Mouse (Mus musculus): Measurements from ENCODE around the gene Ets2. TPM values are rescaled to one million over a fixed set of nuclear protein-coding genes. Genes with fewer than 3 reads are reported as not detected.

Ets2 gene
- polyA plus RNA-seq, 1 experiment from 2014 or later: 29.8 TPM

GRCm38 (mm10) chr16:95716061-95716706, 14.3 kb downstream of the Ets2 start:
- Histone ChIP-seq H3K9me3 (ENCODE audit: control insufficient read depth, low read length) (no peaks in the 10 kb centered on the region), H3K27me3 (replicated peaks; ENCODE audit: control insufficient read depth, insufficient read depth, low read length) (no peaks in the 10 kb centered on the region), H3K27ac (ENCODE audit: low read depth, low read length) (no peak overlapping the region), H3K4me1 (replicated peaks; ENCODE audit: control insufficient read depth, insufficient read depth, low read length) (no peaks in the 10 kb centered on the region), H3K4me2 (no peak overlapping the region), H3K9ac (ENCODE audit: low read depth, low read length) (no peak overlapping the region), H3K4me3 (ENCODE audit: low read depth, low read length) (no peak overlapping the region), H3K36me3 (ENCODE audit: control insufficient read depth, insufficient read depth, low read length) (peaks cover 80% of the 10 kb centered on the region)
- 88% methylated on average over 12 of the region's 12 CpGs for WGBS
- ATAC-seq (replicated peaks; ENCODE audit: low FRiP score) (no peak), DNase-seq (ENCODE audit: low spot score) (no peak)

GRCm38 (mm10) chr16:95717631-95718030, 15.8 kb downstream of the Ets2 start:
- peaks cover 68% of the 10 kb centered on the region for H3K36me3 ChIP-seq (ENCODE audit: control insufficient read depth, insufficient read depth, low read length)
- WGBS: 91% methylated on average over 6 of the region's 6 CpGs
- no peaks in the 10 kb centered on the region for H3K9me3 ChIP-seq (ENCODE audit: control insufficient read depth, low read length)
- H3K4me1 ChIP-seq (replicated peaks; ENCODE audit: control insufficient read depth, insufficient read depth, low read length): no peaks in the 10 kb centered on the region
- no peak for ATAC-seq (replicated peaks; ENCODE audit: low FRiP score)
- no peak overlapping the region for H3K4me3 ChIP-seq (ENCODE audit: low read depth, low read length)
- no peak overlapping the region for H3K9ac ChIP-seq (ENCODE audit: low read depth, low read length)
- no peak overlapping the region for H3K27ac ChIP-seq (ENCODE audit: low read depth, low read length)
- H3K27me3 ChIP-seq (replicated peaks; ENCODE audit: control insufficient read depth, insufficient read depth, low read length): no peaks in the 10 kb centered on the region
- no peak overlapping the region for H3K4me2 ChIP-seq
- no peak for DNase-seq (ENCODE audit: low spot score)

GRCm38 (mm10) chr16:95718119-95718518, 16.2 kb downstream of the Ets2 start:
- DNase-seq (ENCODE audit: low spot score) (no peak), ATAC-seq (replicated peaks; ENCODE audit: low FRiP score) (no peak)
- H3K36me3 ChIP-seq (ENCODE audit: control insufficient read depth, insufficient read depth, low read length): peaks cover 68% of the 10 kb centered on the region
- H3K27ac ChIP-seq (ENCODE audit: low read depth, low read length): no peak overlapping the region
- 89% methylated on average over 4 of the region's 4 CpGs for WGBS
- H3K4me3 ChIP-seq (ENCODE audit: low read depth, low read length): no peak overlapping the region
- no peaks in the 10 kb centered on the region for H3K9me3 ChIP-seq (ENCODE audit: control insufficient read depth, low read length)
- no peaks in the 10 kb centered on the region for H3K27me3 ChIP-seq (replicated peaks; ENCODE audit: control insufficient read depth, insufficient read depth, low read length)
- no peaks in the 10 kb centered on the region for H3K4me1 ChIP-seq (replicated peaks; ENCODE audit: control insufficient read depth, insufficient read depth, low read length)
- no peak overlapping the region for H3K4me2 ChIP-seq
- H3K9ac ChIP-seq (ENCODE audit: low read depth, low read length): no peak overlapping the region

DNA sequence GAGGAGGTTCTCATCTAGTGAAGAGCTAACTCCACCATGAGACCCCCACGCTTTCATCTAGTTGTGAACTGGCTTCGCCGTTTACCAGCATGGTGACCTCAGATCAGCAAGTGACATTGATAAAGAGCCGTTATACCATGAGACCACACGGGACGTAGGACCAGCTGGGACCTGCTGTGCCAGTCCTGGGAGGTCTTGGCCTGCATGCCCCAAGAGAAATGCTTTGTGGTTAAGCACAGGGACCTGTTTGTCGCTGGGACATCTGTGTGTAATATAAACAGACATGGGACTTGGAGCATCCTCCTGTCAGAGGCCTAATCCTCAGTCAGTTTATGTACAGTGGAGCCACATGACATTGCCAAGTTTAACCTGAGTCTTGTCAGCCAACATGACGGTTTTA, 18.7 kb downstream of the Ets2 start:
- H3K9ac ChIP-seq (ENCODE audit: low read depth, low read length): no peak overlapping the region
- H3K4me1 ChIP-seq (replicated peaks; ENCODE audit: control insufficient read depth, insufficient read depth, low read length): no peaks in the 10 kb centered on the region
- H3K9me3 ChIP-seq (ENCODE audit: control insufficient read depth, low read length): no peaks in the 10 kb centered on the region
- DNase-seq (ENCODE audit: low spot score) (no peak), ATAC-seq (replicated peaks; ENCODE audit: low FRiP score) (no peak; the same call in 1 of the 2 replicates)
- WGBS: 91% methylated on average over 8 of the region's 8 CpGs
- H3K36me3 ChIP-seq (ENCODE audit: control insufficient read depth, insufficient read depth, low read length): peaks cover 52% of the 10 kb centered on the region
- no peak overlapping the region for H3K4me2 ChIP-seq
- no peaks in the 10 kb centered on the region for H3K27me3 ChIP-seq (replicated peaks; ENCODE audit: control insufficient read depth, insufficient read depth, low read length)
- no peak overlapping the region for H3K27ac ChIP-seq (ENCODE audit: low read depth, low read length)
- H3K4me3 ChIP-seq (ENCODE audit: low read depth, low read length): no peak overlapping the region

DNA sequence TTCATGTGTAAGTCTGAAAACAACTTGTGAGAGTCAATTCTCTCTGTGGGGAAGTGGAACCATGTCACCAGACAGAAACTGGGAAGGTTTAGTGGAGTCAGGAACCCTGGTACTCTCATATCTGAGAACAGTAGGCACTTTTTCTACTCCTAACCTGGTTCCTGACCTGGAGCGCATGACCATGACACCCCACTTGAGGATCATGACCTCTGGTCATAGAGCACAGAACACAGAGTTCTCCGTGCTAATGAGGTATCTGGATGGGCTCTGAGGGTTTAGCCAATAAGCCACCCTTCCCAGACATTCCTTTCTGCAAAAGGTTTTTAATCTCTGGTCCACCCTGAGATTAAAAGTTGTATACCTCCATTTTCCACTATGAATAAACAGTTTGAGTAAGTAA, 22.4 kb downstream of the Ets2 start:
- Histone ChIP-seq H3K4me1 (replicated peaks; ENCODE audit: control insufficient read depth, insufficient read depth, low read length) (no peaks in the 10 kb centered on the region), H3K9me3 (ENCODE audit: control insufficient read depth, low read length) (no peaks in the 10 kb centered on the region), H3K27me3 (replicated peaks; ENCODE audit: control insufficient read depth, insufficient read depth, low read length) (no peaks in the 10 kb centered on the region), H3K27ac (ENCODE audit: low read depth, low read length) (no peak overlapping the region), H3K4me2 (no peak overlapping the region), H3K4me3 (ENCODE audit: low read depth, low read length) (no peak overlapping the region), H3K9ac (ENCODE audit: low read depth, low read length) (no peak overlapping the region), H3K36me3 (ENCODE audit: control insufficient read depth, insufficient read depth, low read length) (peaks cover 16% of the 10 kb centered on the region)
- no peak for DNase-seq (ENCODE audit: low spot score)
- ATAC-seq (replicated peaks; ENCODE audit: low FRiP score): no peak
- WGBS: 81% methylated on average over 2 of the region's 2 CpGs

- H3K4me3 ChIP-seq (ENCODE audit: low read depth, low read length): no peak overlapping the region
- 76% methylated on average over 5 of the region's 5 CpGs for WGBS
- DNase-seq (ENCODE audit: low spot score): no peak
These were observed 22.9 kb downstream of the Ets2 start for GRCm38 (mm10) chr16:95724776-95725175.

GRCm38 (mm10) chr16:95726802-95727201, 24.9 kb downstream of the Ets2 start:
- ATAC-seq (replicated peaks; ENCODE audit: low FRiP score) (no peak), DNase-seq (ENCODE audit: low spot score) (no peak)
- Histone ChIP-seq H3K27ac (ENCODE audit: low read depth, low read length) (no peak overlapping the region), H3K4me2 (no peak overlapping the region), H3K4me3 (ENCODE audit: low read depth, low read length) (no peak overlapping the region), H3K4me1 (replicated peaks; ENCODE audit: control insufficient read depth, insufficient read depth, low read length) (no peaks in the 10 kb centered on the region), H3K9ac (ENCODE audit: low read depth, low read length) (no peak overlapping the region), H3K36me3 (ENCODE audit: control insufficient read depth, insufficient read depth, low read length) (no peaks in the 10 kb centered on the region), H3K9me3 (ENCODE audit: control insufficient read depth, low read length) (no peaks in the 10 kb centered on the region), H3K27me3 (replicated peaks; ENCODE audit: control insufficient read depth, insufficient read depth, low read length) (no peaks in the 10 kb centered on the region)
- 88% methylated on average over 4 of the region's 4 CpGs for WGBS

More at GRCm38 (mm10) chr16:95724776-95725175, 22.9 kb downstream of the Ets2 start:
- no peak overlapping the region for H3K4me2 ChIP-seq
- no peaks in the 10 kb centered on the region for H3K9me3 ChIP-seq (ENCODE audit: control insufficient read depth, low read length)
- peaks cover 14% of the 10 kb centered on the region for H3K36me3 ChIP-seq (ENCODE audit: control insufficient read depth, insufficient read depth, low read length)
- H3K9ac ChIP-seq (ENCODE audit: low read depth, low read length): no peak overlapping the region
- H3K27ac ChIP-seq (ENCODE audit: low read depth, low read length): no peak overlapping the region
- no peaks in the 10 kb centered on the region for H3K27me3 ChIP-seq (replicated peaks; ENCODE audit: control insufficient read depth, insufficient read depth, low read length)
- ATAC-seq (replicated peaks; ENCODE audit: low FRiP score): no peak
- H3K4me1 ChIP-seq (replicated peaks; ENCODE audit: control insufficient read depth, insufficient read depth, low read length): no peaks in the 10 kb centered on the region

- H3K36me3 ChIP-seq (ENCODE audit: control insufficient read depth, insufficient read depth, low read length): no peaks in the 10 kb centered on the region
- H3K4me3 ChIP-seq (ENCODE audit: low read depth, low read length): no peak overlapping the region
- no peaks in the 10 kb centered on the region for H3K4me1 ChIP-seq (replicated peaks; ENCODE audit: control insufficient read depth, insufficient read depth, low read length)
- DNase-seq (ENCODE audit: low spot score): no peak
- 72% methylated on average over 10 of the region's 10 CpGs for WGBS
- no peak overlapping the region for H3K27ac ChIP-seq (ENCODE audit: low read depth, low read length)
- no peaks in the 10 kb centered on the region for H3K9me3 ChIP-seq (ENCODE audit: control insufficient read depth, low read length)
- no peak for ATAC-seq (replicated peaks; ENCODE audit: low FRiP score)
- H3K27me3 ChIP-seq (replicated peaks; ENCODE audit: control insufficient read depth, insufficient read depth, low read length): no peaks in the 10 kb centered on the region
- H3K9ac ChIP-seq (ENCODE audit: low read depth, low read length): no peak overlapping the region
- no peak overlapping the region for H3K4me2 ChIP-seq
These were observed 26.9 kb downstream of the Ets2 start for GRCm38 (mm10) chr16:95728453-95729435.

Data from liver, embryonic 11.5 days (tissue).